Mouse (Mus musculus) spleen, postnatal 10 days (tissue): ENCODE measurements around the gene R3hdm1.
"Not testable (repeated sequence)": the region's sequence is repeated elsewhere in the genome, so short reads cannot be mapped to it uniquely, and the experiment has no call there.

ENCODE experiments used
- DNase-seq, 2 experiments: peaks; one replicate each; pipeline ENCODE4 v3.0.0; 2021 to 2022; ENCODE audit warnings: low spot score in 2 of 2

The R3hdm1 gene

GRCm38 (mm10) chr1:128136222-128136621 is 33.1 kb downstream of the R3hdm1 start:
- DNase-seq = not testable (repeated sequence)

GRCm38 (mm10) chr1:128141039-128141438 is 37.9 kb downstream of the R3hdm1 start:
- DNase-seq = no peak

GRCm38 (mm10) chr1:128141737-128142136 is 38.6 kb downstream of the R3hdm1 start:
- DNase-seq = no peak

- DNase-seq = no peak
Observed at GRCm38 (mm10) chr1:128166956-128167355, 63.9 kb downstream of the R3hdm1 start.

GRCm38 (mm10) chr1:128170104-128170503 is 67.0 kb downstream of the R3hdm1 start:
- no peak for DNase-seq

- DNase-seq = no peak
Observed at GRCm38 (mm10) chr1:128191426-128191825, 88.3 kb downstream of the R3hdm1 start.

GRCm38 (mm10) chr1:128192369-128192768 is 89.3 kb downstream of the R3hdm1 start:
- DNase-seq = no peak

GRCm38 (mm10) chr1:128194011-128194410 is 90.9 kb downstream of the R3hdm1 start:
- DNase-seq = no peak

GRCm38 (mm10) chr1:128197353-128197752 is 94.3 kb downstream of the R3hdm1 start:
- DNase-seq = no peak

- DNase-seq = peak in 1 of 2 experiments; percentile 15
Observed at GRCm38 (mm10) chr1:128213261-128213660, 110.2 kb downstream of the R3hdm1 start.

GRCm38 (mm10) chr1:128221886-128222285 is 118.8 kb downstream of the R3hdm1 start:
- no peak for DNase-seq

GRCm38 (mm10) chr1:128223304-128223703 is 120.2 kb downstream of the R3hdm1 start:
- no peak for DNase-seq

- no peak for DNase-seq
Observed at GRCm38 (mm10) chr1:128235181-128235580, 132.1 kb downstream of the R3hdm1 start.

- peak in 1 of 2 experiments; percentile 19 for DNase-seq
Observed at GRCm38 (mm10) chr1:128243627-128243995, 140.5 kb downstream of the R3hdm1 start, which contains the start of gene Ubxn4. Gene Ubxn4 (plus strand): TSS chr1:128243964.

GRCm38 (mm10) chr1:128243996-128244726 is 141.1 kb downstream of the R3hdm1 start:
- DNase-seq = peak; percentile 88 to 94

- peak in 1 of 2 experiments; percentile 53 for DNase-seq
Observed at GRCm38 (mm10) chr1:128244727-128245355, 141.7 kb downstream of the R3hdm1 start.

- DNase-seq = not testable (repeated sequence)
Observed at GRCm38 (mm10) chr1:128267061-128267460, 164.0 kb downstream of the R3hdm1 start.

GRCm38 (mm10) chr1:128270731-128271130 is 167.6 kb downstream of the R3hdm1 start:
- DNase-seq = no peak

GRCm38 (mm10) chr1:128275908-128276307 is 172.8 kb downstream of the R3hdm1 start:
- DNase-seq = no peak

GRCm38 (mm10) chr1:128278563-128278962 is 175.5 kb downstream of the R3hdm1 start:
- no peak for DNase-seq

GRCm38 (mm10) chr1:128281753-128282152 is 178.7 kb downstream of the R3hdm1 start:
- DNase-seq = peak in 1 of 2 experiments; percentile 41

GRCm38 (mm10) chr1:128282924-128283323 is 179.8 kb downstream of the R3hdm1 start:
- no peak for DNase-seq

GRCm38 (mm10) chr1:128284157-128284690 is 181.1 kb downstream of the R3hdm1 start:
- no peak for DNase-seq
